Mouse (Mus musculus) intestine, embryonic 15.5 days (tissue): ENCODE results near the gene Ube2e1. TPM values are rescaled to one million over a fixed set of nuclear protein-coding genes. Genes with fewer than 3 reads are reported as not detected.
"Not testable (repeated sequence)": the region's sequence is repeated elsewhere in the genome, so short reads cannot be mapped to it uniquely, and the experiment has no call there.

Experiments
- ATAC-seq: fragments of 200-750 bp; cut with Nextera tagmentation; 2 replicates; pipeline ENCODE4 v1.8.0; 2017; ENCODE audit warnings: moderate TSS enrichment, moderate library complexity
- H3K27ac ChIP-seq: fragments of 300-500 bp; sonication (generic); 2 replicates; pipeline ENCODE4 v1.5.1; 2015; ENCODE audit warnings: mild to moderate bottlenecking, inconsistent platforms
- H3K27me3 ChIP-seq: fragments of 300-500 bp; sonication (generic); replicated peaks from 2 replicates; pipeline ENCODE4 v1.6.1; 2015; ENCODE audit warnings: inconsistent platforms
- H3K36me3 ChIP-seq: fragments of 300-500 bp; sonication (generic); 2 replicates; pipeline ENCODE4 v1.6.1; 2015; ENCODE audit warnings: inconsistent platforms
- H3K4me1 ChIP-seq: fragments of 300-500 bp; sonication (generic); replicated peaks from 2 replicates; pipeline ENCODE4 v1.6.1; 2015; ENCODE audit warnings: inconsistent platforms
- H3K4me2 ChIP-seq: fragments of 300-500 bp; sonication (generic); replicated peaks from 2 replicates; pipeline ENCODE4 v1.6.1; 2015; ENCODE audit warnings: mild to moderate bottlenecking, inconsistent platforms
- H3K4me3 ChIP-seq: fragments of 300-500 bp; sonication (generic); replicated peaks from 2 replicates; pipeline ENCODE4 v1.5.1; 2015; ENCODE audit warnings: inconsistent platforms
- H3K9ac ChIP-seq: fragments of 300-500 bp; sonication (generic); 2 replicates; pipeline ENCODE4 v1.6.1; 2015; ENCODE audit warnings: inconsistent platforms
- H3K9me3 ChIP-seq: fragments of 300-500 bp; sonication (generic); 2 replicates; pipeline ENCODE4 v1.6.1; 2016; ENCODE audit warnings: inconsistent platforms
- WGBS: fragments of 180-500 bp; shearing (Covaris S2); methylation state at CpG from one replicate; pipeline ENCODE4 v1.1.7; 2015; 5-methylcytosine and 5-hydroxymethylcytosine counted together
- polyA plus RNA-seq: library from polyadenylated mRNA; unstranded; fragments of >200 nt; fragmentation: Nextera tagmentation; extraction: Ambion mirVana; gene quantifications from 2 replicates; pipeline ENCODE4 v1.2.1, GENCODE M21; 2015

The Ube2e1 gene
- polyA plus RNA-seq, 1 experiment from 2014 or later = 130 TPM

DNA sequence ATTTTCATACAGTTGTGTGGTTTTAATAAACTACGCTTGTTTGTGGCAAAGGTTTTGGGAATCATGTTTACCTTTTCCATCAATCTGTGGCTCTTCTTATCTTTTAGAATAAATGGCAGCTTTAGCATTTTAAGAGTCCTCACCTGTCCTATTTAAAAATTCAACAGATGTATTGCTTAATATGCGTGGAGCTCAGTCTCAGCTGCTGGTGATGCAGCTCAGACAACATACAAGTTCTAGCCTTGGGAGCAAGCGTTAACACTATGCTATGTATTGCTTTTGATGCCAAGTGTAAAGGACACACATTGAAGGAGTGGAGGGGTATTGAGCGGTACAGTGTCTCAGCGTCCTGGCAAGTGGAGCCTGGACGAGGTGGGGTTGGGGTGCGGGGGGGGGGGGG is 60.0 kb downstream of the Ube2e1 start:
- no peaks in the 10 kb centered on the region for H3K4me1 ChIP-seq
- no peak for ATAC-seq
- peak overlapping the region; percentile 83 for H3K4me3 ChIP-seq
- no peak overlapping the region for H3K27ac ChIP-seq
- no peaks in the 10 kb centered on the region for H3K27me3 ChIP-seq
- H3K4me2 ChIP-seq = peak overlapping the region; percentile 69
- 0 out of 2 replicates have a peak, but pooled peaks cover 3% of the 10 kb centered on the region for H3K36me3 ChIP-seq
- 6% methylated on average over 7 of the region's 7 CpGs for WGBS
- no peak overlapping the region; the same call in 1 of the 2 replicates for H3K9ac ChIP-seq
- H3K9me3 ChIP-seq = no peaks in the 10 kb centered on the region

DNA sequence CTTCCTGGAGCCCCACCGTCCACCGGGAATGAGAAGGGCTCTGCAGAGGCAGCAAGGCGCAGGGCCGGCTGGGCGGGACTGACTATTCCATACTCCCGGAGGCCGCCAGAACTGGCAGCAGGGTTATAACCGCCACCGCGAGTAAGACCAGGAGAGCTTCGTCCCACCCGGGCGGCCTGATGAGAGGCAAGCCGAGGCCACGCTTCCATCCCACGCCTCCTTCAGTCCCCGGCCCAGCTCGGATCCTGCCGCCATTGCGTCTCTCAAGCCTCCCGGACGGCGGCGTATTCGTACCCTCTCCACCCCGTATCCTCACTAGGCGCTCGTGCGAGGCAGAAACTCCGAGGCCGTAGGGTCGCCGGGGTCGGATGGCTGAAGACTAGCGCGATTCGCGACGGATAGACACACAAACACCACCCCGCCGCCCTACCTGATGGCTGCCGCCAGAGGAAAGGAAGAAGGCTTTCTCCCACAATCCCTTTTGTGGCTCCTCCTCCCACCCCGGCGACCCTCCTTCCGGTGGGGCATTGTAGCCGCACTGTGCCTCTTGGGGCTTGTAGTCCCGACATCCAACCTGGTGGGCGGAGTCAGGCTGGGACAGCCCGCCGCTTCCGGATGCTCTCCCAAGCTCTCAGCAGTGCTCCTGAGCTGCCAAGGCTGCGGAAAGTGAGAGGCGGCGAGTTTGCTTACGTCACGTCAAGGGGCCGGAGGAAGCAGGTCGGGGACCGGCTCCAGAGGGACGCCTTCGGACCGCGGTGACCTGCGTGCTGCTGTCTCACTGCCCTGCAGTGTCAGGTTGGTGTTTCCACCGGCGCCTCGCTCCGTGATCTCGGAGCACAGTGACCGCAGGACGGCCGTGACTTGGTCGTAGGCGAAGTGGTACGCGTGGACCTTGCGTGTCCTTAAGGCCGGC is 60.9 kb downstream of the Ube2e1 start, which contains the start of the genes Nkiras1 and Rpl15:
Nkiras1 (plus strand) TSS at position 608 of the 913 bp plus-strand sequence.
Rpl15 (minus strand) TSS at position 863 of the 913 bp plus-strand sequence.
- H3K27me3 ChIP-seq = no peaks in the 10 kb centered on the region
- peak within 1 kb of the TSS; percentile 95 for H3K9ac ChIP-seq
- peak within 1 kb of the TSS; percentile 83 for H3K4me3 ChIP-seq
- peak within 1 kb of the TSS; percentile 70 for H3K4me2 ChIP-seq
- H3K4me1 ChIP-seq = no peaks in the 10 kb centered on the region
- H3K27ac ChIP-seq = peak within 1 kb of the TSS; percentile 75
- H3K36me3 ChIP-seq = 0 out of 2 replicates have a peak, but pooled peaks cover 3% of the 10 kb centered on the region
- no peaks in the 10 kb centered on the region for H3K9me3 ChIP-seq
- peak; percentile 99 for ATAC-seq
- under 1% methylated on average over 78 of the region's 78 CpGs for WGBS

DNA sequence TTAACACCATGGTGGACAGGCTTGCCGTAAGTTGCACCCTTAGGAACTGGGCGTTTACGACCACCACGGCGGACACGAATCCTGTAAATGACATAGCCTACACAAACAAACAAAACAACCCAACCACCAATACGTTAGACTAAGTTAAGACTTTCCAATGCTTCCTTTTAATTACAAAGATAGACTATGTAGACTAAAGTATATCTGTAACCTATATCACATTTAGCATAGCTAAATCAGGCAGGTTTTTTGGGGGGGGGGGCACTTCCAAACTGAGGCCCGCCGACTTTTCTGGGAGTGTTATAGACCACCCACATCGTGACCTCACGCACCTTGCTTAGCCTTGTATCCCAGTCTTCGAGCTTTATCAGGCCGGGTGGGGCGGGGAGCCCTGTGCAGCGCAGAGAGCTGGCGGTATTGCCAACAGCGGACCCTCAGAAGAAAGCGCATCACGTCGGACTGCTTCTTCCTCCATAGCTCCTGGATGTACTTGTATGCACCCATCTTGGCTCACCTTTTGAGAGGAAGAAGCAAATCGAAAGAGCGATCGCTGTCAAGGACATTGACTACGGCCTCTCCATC is 61.6 kb downstream of the Ube2e1 start:
- Histone ChIP-seq H3K4me2 (peak overlapping the region; percentile 70), H3K4me3 (peak overlapping the region; percentile 83), H3K9ac (peak overlapping the region; percentile 95), H3K27ac (peak overlapping the region; percentile 75; the same call in 1 of the 2 replicates)
- H3K9me3 ChIP-seq, H3K36me3 ChIP-seq, ATAC-seq, H3K4me1 ChIP-seq, H3K27me3 ChIP-seq: not testable (repeated sequence)
- under 1% methylated on average over 24 of the region's 24 CpGs for WGBS

DNA sequence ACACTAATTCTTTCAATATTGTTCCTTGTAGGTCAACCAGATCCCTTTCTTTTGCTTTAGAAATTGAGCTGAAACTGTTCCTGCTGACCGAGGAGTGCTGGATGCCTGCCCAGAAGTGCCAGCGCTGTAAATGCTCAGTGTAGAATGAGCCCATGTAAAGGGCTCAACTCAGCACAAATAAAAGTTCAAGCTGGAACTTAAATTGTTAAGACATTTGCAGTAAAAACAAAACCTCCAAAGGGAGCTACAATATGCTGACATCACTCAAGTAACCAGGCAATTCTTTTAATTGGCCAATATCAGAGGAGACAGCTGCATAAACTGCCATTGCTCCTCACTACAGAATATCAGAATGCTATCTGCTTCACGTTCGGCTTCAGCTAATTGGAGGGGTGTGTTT is 68.2 kb downstream of the Ube2e1 start:
- H3K36me3 ChIP-seq = 0 out of 2 replicates have a peak, but pooled peaks cover 5% of the 10 kb centered on the region
- H3K9ac ChIP-seq = no peak overlapping the region
- H3K9me3 ChIP-seq = no peaks in the 10 kb centered on the region
- no peak for ATAC-seq
- H3K4me3 ChIP-seq = no peak overlapping the region
- no peak overlapping the region for H3K27ac ChIP-seq
- H3K4me1 ChIP-seq = no peaks in the 10 kb centered on the region
- no peaks in the 10 kb centered on the region for H3K27me3 ChIP-seq
- no peak overlapping the region for H3K4me2 ChIP-seq
- WGBS = 54% methylated on average over 4 of the region's 4 CpGs

GRCm38 (mm10) chr14:18261203-18261602 is 70.5 kb downstream of the Ube2e1 start:
- ATAC-seq = no peak
- Histone ChIP-seq H3K4me1 (no peaks in the 10 kb centered on the region), H3K4me2 (no peak overlapping the region), H3K9me3 (no peaks in the 10 kb centered on the region), H3K27me3 (no peaks in the 10 kb centered on the region), H3K27ac (no peak overlapping the region), H3K4me3 (no peak overlapping the region), H3K9ac (no peak overlapping the region), H3K36me3 (0 out of 2 replicates have a peak, but pooled peaks cover 2% of the 10 kb centered on the region)
- 81% methylated on average over 3 of the region's 3 CpGs for WGBS

GRCm38 (mm10) chr14:18242638-18243130 is 89.0 kb downstream of the Ube2e1 start:
- Histone ChIP-seq H3K27me3 (no peaks in the 10 kb centered on the region), H3K9me3 (no peaks in the 10 kb centered on the region), H3K4me1 (no peaks in the 10 kb centered on the region), H3K9ac (no peak overlapping the region), H3K27ac (no peak overlapping the region), H3K4me2 (no peak overlapping the region), H3K4me3 (no peak overlapping the region), H3K36me3 (no peaks in the 10 kb centered on the region)
- 81% methylated on average over 21 of the region's 21 CpGs for WGBS
- ATAC-seq = no peak

- no peak overlapping the region for H3K9ac ChIP-seq
- H3K4me1 ChIP-seq = no peaks in the 10 kb centered on the region
- H3K9me3 ChIP-seq = no peaks in the 10 kb centered on the region
- H3K36me3 ChIP-seq = no peaks in the 10 kb centered on the region
- H3K27me3 ChIP-seq = no peaks in the 10 kb centered on the region
- H3K27ac ChIP-seq = no peak overlapping the region
- ATAC-seq = no peak
- H3K4me2 ChIP-seq = no peak overlapping the region
- 86% methylated on average over 4 of the region's 4 CpGs for WGBS
- no peak overlapping the region for H3K4me3 ChIP-seq
These were observed 89.9 kb downstream of the Ube2e1 start for GRCm38 (mm10) chr14:18241786-18242185.

- no peaks in the 10 kb centered on the region for H3K27me3 ChIP-seq
- no peak overlapping the region for H3K4me3 ChIP-seq
- H3K36me3 ChIP-seq = no peaks in the 10 kb centered on the region
- WGBS = 68% methylated on average over 7 of the region's 7 CpGs
- no peaks in the 10 kb centered on the region for H3K9me3 ChIP-seq
- H3K9ac ChIP-seq = no peak overlapping the region
- no peak overlapping the region for H3K4me2 ChIP-seq
- H3K27ac ChIP-seq = no peak overlapping the region
- no peak for ATAC-seq
- no peaks in the 10 kb centered on the region for H3K4me1 ChIP-seq
These were observed 91.5 kb downstream of the Ube2e1 start for GRCm38 (mm10) chr14:18240132-18240531.

GRCm38 (mm10) chr14:18238750-18239731 is 92.6 kb downstream of the Ube2e1 start, which contains the start of gene Nr1d2:
Gene Nr1d2 (minus strand): TSS chr14:18239127.
- H3K27me3 ChIP-seq = no peaks in the 10 kb centered on the region
- H3K4me1 ChIP-seq = 0 out of 2 replicates have a peak, but pooled peaks cover 4% of the 10 kb centered on the region
- H3K4me2 ChIP-seq = peak within 1 kb of the TSS; percentile 87
- no peaks in the 10 kb centered on the region for H3K36me3 ChIP-seq
- ATAC-seq = peak; percentile 93
- H3K27ac ChIP-seq = peak within 1 kb of the TSS; percentile 81
- no peaks in the 10 kb centered on the region for H3K9me3 ChIP-seq
- peak within 1 kb of the TSS; percentile 62 for H3K9ac ChIP-seq
- peak within 1 kb of the TSS; percentile 80 for H3K4me3 ChIP-seq
- WGBS = under 1% methylated on average over 66 of the region's 66 CpGs

DNA sequence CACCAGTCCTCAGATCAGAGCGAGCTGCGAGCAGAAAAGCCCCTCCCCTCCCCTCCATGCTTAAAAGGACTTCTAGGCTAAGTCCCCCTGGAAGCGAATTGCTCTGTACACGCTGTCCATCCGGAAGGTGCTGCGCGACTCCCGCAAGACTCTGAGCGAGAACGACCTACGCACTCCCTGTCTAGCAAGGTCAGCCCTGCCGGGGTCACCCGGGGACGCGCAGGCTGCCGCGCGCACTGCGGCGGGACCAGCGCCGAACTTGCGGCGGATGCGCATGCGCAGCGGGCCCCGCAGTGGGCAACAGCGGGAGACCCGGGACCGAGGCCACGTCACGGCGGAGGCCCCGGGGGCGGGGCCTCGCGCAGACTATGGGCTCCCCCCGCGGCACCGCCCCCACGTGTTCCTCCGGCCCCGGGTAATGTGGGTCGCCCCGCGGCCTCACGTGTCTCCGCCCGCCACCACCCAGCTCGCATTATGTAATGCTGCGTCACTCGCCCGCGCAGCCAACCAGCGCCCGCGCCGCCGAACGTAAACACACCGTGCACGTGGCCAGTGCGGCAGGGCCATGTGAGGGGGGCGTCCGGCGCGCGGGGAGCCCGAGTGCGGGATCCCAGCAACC is 93.4 kb downstream of the Ube2e1 start:
- Histone ChIP-seq H3K4me3 (peak overlapping the region; percentile 80), H3K27ac (peak overlapping the region; percentile 81), H3K27me3 (no peaks in the 10 kb centered on the region), H3K4me1 (0 out of 2 replicates have a peak, but pooled peaks cover 4% of the 10 kb centered on the region), H3K36me3 (no peaks in the 10 kb centered on the region), H3K4me2 (peak overlapping the region; percentile 87), H3K9me3 (no peaks in the 10 kb centered on the region), H3K9ac (peak overlapping the region; percentile 62)
- WGBS = under 1% methylated on average over 70 of the region's 71 CpGs
- peak; percentile 92 for ATAC-seq

- H3K4me2 ChIP-seq = peak overlapping the region; percentile 87; the same call in 1 of the 2 replicates
- 0 out of 2 replicates have a peak, but pooled peaks cover 4% of the 10 kb centered on the region for H3K4me1 ChIP-seq
- H3K27me3 ChIP-seq = no peaks in the 10 kb centered on the region
- no peak overlapping the region for H3K9ac ChIP-seq
- H3K36me3 ChIP-seq = no peaks in the 10 kb centered on the region
- 75% methylated on average over 4 of the region's 4 CpGs for WGBS
- H3K4me3 ChIP-seq = no peak overlapping the region
- H3K27ac ChIP-seq = no peak overlapping the region
- no peak for ATAC-seq
- H3K9me3 ChIP-seq = no peaks in the 10 kb centered on the region
These were observed 94.3 kb downstream of the Ube2e1 start for GRCm38 (mm10) chr14:18237381-18237780.
